Mouse (Mus musculus) heart, postnatal 4 days (tissue): ENCODE measurements around the gene Ccdc117. TPM values are rescaled to one million over a fixed set of nuclear protein-coding genes. Genes with fewer than 3 reads are reported as not detected.
"Not testable (repeated sequence)": the region's sequence is repeated elsewhere in the genome, so short reads cannot be mapped to it uniquely, and the experiment has no call there.

Source experiments
- DNase-seq: peaks from one replicate; pipeline ENCODE4 v3.0.0; 2021
- total RNA-seq, 2 experiments: library from RNA; stranded (reverse); gene quantifications; 2 replicates each; pipeline ENCODE4 v1.2.3; 2021

The Ccdc117 gene
- total RNA-seq, 2 experiments from 2014 or later = 11.3 to 14.1 TPM

GRCm38 (mm10) chr11:5509215-5510098, 32.5 kb downstream of the Ccdc117 start:
- no peak for DNase-seq

GRCm38 (mm10) chr11:5505856-5506575, 36.0 kb downstream of the Ccdc117 start:
- peak; percentile 45 for DNase-seq

GRCm38 (mm10) chr11:5502351-5503051, 39.5 kb downstream of the Ccdc117 start:
- no peak for DNase-seq

- DNase-seq = no peak
Measured at GRCm38 (mm10) chr11:5500903-5501741, 40.9 kb downstream of the Ccdc117 start.

GRCm38 (mm10) chr11:5499961-5500644, 41.9 kb downstream of the Ccdc117 start:
- DNase-seq = no peak

GRCm38 (mm10) chr11:5498931-5499661, 42.9 kb downstream of the Ccdc117 start:
- DNase-seq = no peak

GRCm38 (mm10) chr11:5498422-5498821, 43.6 kb downstream of the Ccdc117 start:
- no peak for DNase-seq

- DNase-seq = no peak
Measured at GRCm38 (mm10) chr11:5496559-5497248, 45.3 kb downstream of the Ccdc117 start.

- DNase-seq = no peak
Measured at GRCm38 (mm10) chr11:5495906-5496305, 46.1 kb downstream of the Ccdc117 start.

GRCm38 (mm10) chr11:5495286-5495832, 46.6 kb downstream of the Ccdc117 start:
- DNase-seq = no peak

- no peak for DNase-seq
Measured at GRCm38 (mm10) chr11:5493869-5494268, 48.1 kb downstream of the Ccdc117 start.

GRCm38 (mm10) chr11:5491912-5492311, 50.1 kb downstream of the Ccdc117 start:
- DNase-seq = no peak

GRCm38 (mm10) chr11:5490989-5491656, 50.9 kb downstream of the Ccdc117 start:
- no peak for DNase-seq

- not testable (repeated sequence) for DNase-seq
Measured at GRCm38 (mm10) chr11:5489433-5489832, 52.6 kb downstream of the Ccdc117 start.

- peak; percentile 91 for DNase-seq
Measured at GRCm38 (mm10) chr11:5485193-5486011, 56.6 kb downstream of the Ccdc117 start.

- no peak for DNase-seq
Measured at GRCm38 (mm10) chr11:5482581-5482980, 59.4 kb downstream of the Ccdc117 start.
